In genomic region chr10:127002765-127003164, GRCm38 (mm10) we compare ENCODE assay signal across 25 mouse cellular contexts. TPM values are rescaled to one million over a fixed set of nuclear protein-coding genes. Genes with fewer than 3 reads are reported as not detected.
A peak's percentile ranks its signal among the peaks of the same experiment; 100 is the strongest.
DNase-seq lines count a peak whose midpoint lies in the region; ATAC-seq lines count a peak whose summit lies in the region.
"Had no signal": no experiment of that assay in that cellular context is flagged by ENCODE, and none has a peak within 500 bp of the region (broad histone marks: within the 10 kb centered on the region; RNA-seq: fewer than 3 reads in every experiment).

No protein-coding gene starts in this region.

- H3K9me3 ChIP-seq in forebrain, embryonic 10.5 days = no peaks in the 10 kb centered on the region
- no peaks in the 10 kb centered on the region for H3K9me3 ChIP-seq in forebrain, embryonic 15.5 days
- H3K9me3 ChIP-seq in neural tube, embryonic 15.5 days (replicated peaks) = no peaks in the 10 kb centered on the region
- H3K9me3 ChIP-seq: G1E; heart, embryonic 10.5 days; heart, embryonic 13.5 days had no signal

- no peak for DNase-seq in forebrain, embryonic 10.5 days (ENCODE audit: extremely low spot score, low spot score)
- DNase-seq in natural killer cell, adult 2 months (ENCODE audit: low spot score in 2 of 2) = peak; percentile 15 to 54
- no peak for DNase-seq in spleen, postnatal 10 days (ENCODE audit: low spot score in 2 of 2)
- DNase-seq: B cell, adult 2 months; cerebellum, adult 11-12 months; cerebellum, adult 8-10 months; cerebellum, postnatal 10 days; cerebellum, postnatal 36 days; gastrocnemius, postnatal 25 days; heart, adult 2 months; heart, postnatal 14 days; heart, postnatal 4 days had no signal

- H3K9ac ChIP-seq in forebrain, embryonic 15.5 days (replicated peaks) = no peak overlapping the region
- H3K9ac ChIP-seq in neural tube, embryonic 15.5 days (replicated peaks) = no peak overlapping the region
- H3K9ac ChIP-seq: heart, embryonic 13.5 days; hindbrain, embryonic 14.5 days had no signal

- H3K27me3 ChIP-seq in forebrain, embryonic 10.5 days (ENCODE audit: poor library complexity, severe bottlenecking) = no peaks in the 10 kb centered on the region
- H3K27me3 ChIP-seq in forebrain, embryonic 15.5 days = no peaks in the 10 kb centered on the region
- no peaks in the 10 kb centered on the region for H3K27me3 ChIP-seq in neural tube, embryonic 15.5 days (replicated peaks)
- H3K27me3 ChIP-seq: CH12.LX; heart, embryonic 13.5 days had no signal

- 87% methylated on average over 5 of the region's 5 CpGs for WGBS in forebrain, embryonic 10.5 days
- WGBS in forebrain, embryonic 15.5 days = 92% methylated on average over 5 of the region's 5 CpGs
- WGBS in neural tube, embryonic 15.5 days = 97% methylated on average over 5 of the region's 5 CpGs

- H3K4me3 ChIP-seq in forebrain, embryonic 10.5 days = no peak overlapping the region
- H3K4me3 ChIP-seq in forebrain, embryonic 15.5 days = no peak overlapping the region
- H3K4me3 ChIP-seq in neural tube, embryonic 15.5 days (replicated peaks) = no peak overlapping the region
- H3K4me3 ChIP-seq: heart, adult 2 months; heart, embryonic 10.5 days; heart, embryonic 13.5 days had no signal

- H3K36me3 ChIP-seq in forebrain, embryonic 10.5 days (replicated peaks) = peaks cover 32% of the 10 kb centered on the region
- peaks cover 19% of the 10 kb centered on the region for H3K36me3 ChIP-seq in forebrain, embryonic 15.5 days
- peaks cover 20% of the 10 kb centered on the region for H3K36me3 ChIP-seq in neural tube, embryonic 15.5 days

- H3K4me1 ChIP-seq in forebrain, embryonic 10.5 days = peaks cover 13% of the 10 kb centered on the region
- H3K4me1 ChIP-seq in forebrain, embryonic 15.5 days = no peaks in the 10 kb centered on the region
- no peaks in the 10 kb centered on the region for H3K4me1 ChIP-seq in neural tube, embryonic 15.5 days

- 0 out of 2 replicates have a peak overlapping the region, but pooled peaks have one; percentile 8 for H3K27ac ChIP-seq in forebrain, embryonic 10.5 days
- no peak overlapping the region for H3K27ac ChIP-seq in forebrain, embryonic 15.5 days (replicated peaks)
- no peak overlapping the region for H3K27ac ChIP-seq in neural tube, embryonic 15.5 days (replicated peaks)
- H3K27ac ChIP-seq: heart, adult 2 months; heart, embryonic 10.5 days; heart, embryonic 13.5 days; hindbrain, embryonic 14.5 days; hindbrain, postnatal 0 days had no signal

- no peak for ATAC-seq in forebrain, embryonic 15.5 days (replicated peaks)
- ATAC-seq in megakaryocyte, adult 5-6 weeks (ENCODE audit: poor library complexity, severe bottlenecking) = peak; percentile 55
- no peak for ATAC-seq in neural tube, embryonic 15.5 days (ENCODE audit: low FRiP score)
- ATAC-seq: activated CD4-positive, CD25-positive, alpha-beta regulatory T cell, adult 4 months; forebrain, embryonic 14.5 days; hindbrain, postnatal 0 days; inflammation-experienced regulatory T-cells, adult 6 months had no signal

- no peak overlapping the region for H3K4me2 ChIP-seq in forebrain, embryonic 15.5 days (replicated peaks)
- no peak overlapping the region for H3K4me2 ChIP-seq in neural tube, embryonic 15.5 days
- H3K4me2 ChIP-seq: heart, embryonic 13.5 days; hindbrain, embryonic 14.5 days had no signal

RNA-seq across cellular contexts. Expression of gene Avil, which starts 2.3 kb away (rescaled TPM):
- polyA plus RNA-seq in forebrain, embryonic 10.5 days (2016; fragmentation: Nextera tagmentation; extraction: Ambion mirVana) = 0.06 and 0.10 TPM in 2 replicates
- polyA plus RNA-seq in forebrain, embryonic 15.5 days (2015; fragmentation: Nextera tagmentation; extraction: Ambion mirVana) = 0.26 and 0.45 TPM in 2 replicates
- total RNA-seq in megakaryocyte, adult 5-6 weeks (2015) = 0.07 TPM in 1 of 2 replicates, not detected in the other
- total RNA-seq in megakaryocyte, adult 5-6 weeks (2017) = 0.04 and 0.16 TPM in 2 replicates
- 19.2 and 22.4 TPM in 2 replicates for polyA plus RNA-seq in neural tube, embryonic 15.5 days (2015; fragmentation: Nextera tagmentation; extraction: Ambion mirVana)
- polyA plus RNA-seq: activated CD4-positive, CD25-positive, alpha-beta regulatory T cell, adult 4 months; G1E; heart, embryonic 10.5 days had no signal

RNA-seq across cellular contexts. Expression of gene Ctdsp2, which starts 24.2 kb away (rescaled TPM):
- polyA plus RNA-seq in forebrain, embryonic 10.5 days (2016; fragmentation: Nextera tagmentation; extraction: Ambion mirVana) = 42.3 and 42.5 TPM in 2 replicates
- polyA plus RNA-seq in forebrain, embryonic 15.5 days (2015; fragmentation: Nextera tagmentation; extraction: Ambion mirVana) = 26.0 and 26.9 TPM in 2 replicates
- 73.2 and 75.2 TPM in 2 replicates for total RNA-seq in megakaryocyte, adult 5-6 weeks (2015)
- total RNA-seq in megakaryocyte, adult 5-6 weeks (2017) = 38.0 and 41.9 TPM in 2 replicates
- polyA plus RNA-seq in neural tube, embryonic 15.5 days (2015; fragmentation: Nextera tagmentation; extraction: Ambion mirVana) = 15.7 and 25.4 TPM in 2 replicates

RNA-seq across cellular contexts. Expression of gene Tsfm, which starts 27.9 kb away (rescaled TPM):
- 110 and 117 TPM in 2 replicates for polyA plus RNA-seq in forebrain, embryonic 10.5 days (2016; fragmentation: Nextera tagmentation; extraction: Ambion mirVana)
- 67.3 and 70.6 TPM in 2 replicates for polyA plus RNA-seq in forebrain, embryonic 15.5 days (2015; fragmentation: Nextera tagmentation; extraction: Ambion mirVana)
- total RNA-seq in megakaryocyte, adult 5-6 weeks (2015) = 17.4 and 25.7 TPM in 2 replicates
- 17.1 and 21.0 TPM in 2 replicates for total RNA-seq in megakaryocyte, adult 5-6 weeks (2017)
- polyA plus RNA-seq in neural tube, embryonic 15.5 days (2015; fragmentation: Nextera tagmentation; extraction: Ambion mirVana) = 66.6 and 71.0 TPM in 2 replicates

RNA-seq across cellular contexts. Expression of gene Mettl1, which starts 38.4 kb away (rescaled TPM):
- polyA plus RNA-seq in forebrain, embryonic 10.5 days (2016; fragmentation: Nextera tagmentation; extraction: Ambion mirVana) = 62.1 and 65.2 TPM in 2 replicates
- polyA plus RNA-seq in forebrain, embryonic 15.5 days (2015; fragmentation: Nextera tagmentation; extraction: Ambion mirVana) = 20.6 and 22.7 TPM in 2 replicates
- 4.2 and 5.4 TPM in 2 replicates for total RNA-seq in megakaryocyte, adult 5-6 weeks (2015)
- total RNA-seq in megakaryocyte, adult 5-6 weeks (2017) = 3.5 and 8.9 TPM in 2 replicates
- 24.3 and 29.6 TPM in 2 replicates for polyA plus RNA-seq in neural tube, embryonic 15.5 days (2015; fragmentation: Nextera tagmentation; extraction: Ambion mirVana)

RNA-seq across cellular contexts. Expression of gene Eef1akmt3, which starts 38.5 kb away (rescaled TPM):
- polyA plus RNA-seq in forebrain, embryonic 10.5 days (2016; fragmentation: Nextera tagmentation; extraction: Ambion mirVana) = 0.18 and 0.21 TPM in 2 replicates
- polyA plus RNA-seq in forebrain, embryonic 15.5 days (2015; fragmentation: Nextera tagmentation; extraction: Ambion mirVana) = 0.14 and 0.28 TPM in 2 replicates
- total RNA-seq in megakaryocyte, adult 5-6 weeks (2015) = not detected in 2 replicates
- 0.08 TPM in 1 of 2 replicates, not detected in the other for total RNA-seq in megakaryocyte, adult 5-6 weeks (2017)
- 0.27 and 0.51 TPM in 2 replicates for polyA plus RNA-seq in neural tube, embryonic 15.5 days (2015; fragmentation: Nextera tagmentation; extraction: Ambion mirVana)
- total RNA-seq: gastrocnemius, adult 8-10 months; heart, adult 2 months had no signal

Comparison
In these comparisons a context has a peak if more than half of its experiments do, and no peak if none do; other contexts are left out.
1. DNase-seq: peak in natural killer cell, adult 2 months (2 of 2); none in forebrain, embryonic 10.5 days (single experiment) and spleen, postnatal 10 days (0 of 2).
2. RNA of gene Avil, which starts 2.3 kb away (polyA plus RNA-seq): 19.2 to 22.4 TPM in neural tube, embryonic 15.5 days; 0.26 to 0.45 TPM in forebrain, embryonic 15.5 days and 0.06 to 0.10 TPM in forebrain, embryonic 10.5 days; every median in the first group is over 10 times any median in the second.